ENCODE assay signal across 9 mouse cellular contexts in the genomic region with DNA sequence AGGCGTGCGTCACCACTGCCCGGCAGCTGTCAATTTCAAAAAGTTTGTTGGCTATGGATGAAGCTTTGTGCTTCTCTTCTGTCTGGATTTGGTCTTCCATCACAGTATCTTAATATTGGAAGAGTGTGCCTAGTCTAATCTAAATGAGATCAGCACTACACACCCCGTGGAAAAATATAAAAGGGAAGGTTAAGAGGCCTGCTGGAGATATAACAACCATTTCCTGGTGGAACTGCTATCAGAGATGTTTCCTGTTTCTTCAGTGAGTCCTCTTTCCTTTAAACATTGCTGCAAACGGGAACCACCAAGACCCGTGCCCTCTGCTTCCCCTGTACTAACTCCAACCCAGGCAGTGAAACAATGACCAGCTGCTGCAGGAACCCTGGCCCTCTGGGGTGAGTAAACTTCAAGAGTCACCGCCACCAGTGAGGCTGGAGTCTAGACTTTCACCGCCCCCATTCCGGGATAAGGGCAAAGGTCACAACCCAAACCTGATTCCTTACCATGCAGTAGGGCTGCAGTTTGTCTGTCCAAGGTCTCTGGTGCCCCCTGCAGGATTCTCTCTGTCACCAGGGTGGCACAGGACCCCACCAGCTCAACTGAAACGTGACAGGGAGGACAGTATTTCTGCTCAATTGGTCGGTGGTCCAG. TPM values are rescaled to one million over a fixed set of nuclear protein-coding genes. Genes with fewer than 3 reads are reported as not detected.
DNase-seq lines count a peak whose midpoint lies in the region; ATAC-seq and TF ChIP-seq lines count a peak whose summit lies in the region.
"Had no signal": no experiment of that assay in that cellular context is flagged by ENCODE, and none has a peak within 500 bp of the region (broad histone marks: within the 10 kb centered on the region; RNA-seq: fewer than 3 reads in every experiment).

No protein-coding gene starts in this region.

- peak; percentile 85 for ATAC-seq in liver, embryonic 11.5 days (replicated peaks; ENCODE audit: low FRiP score)

- no peaks in the 10 kb centered on the region for H3K36me3 ChIP-seq in kidney, adult 2 months (ENCODE audit: control insufficient read depth, insufficient read depth, low read length)
- H3K36me3 ChIP-seq in liver, embryonic 11.5 days (ENCODE audit: control insufficient read depth, insufficient read depth, low read length), result peaks cover 29% of the 10 kb centered on the region

- no peak overlapping the region for H3K4me3 ChIP-seq in kidney, adult 2 months (ENCODE audit: insufficient read depth, low read depth, low read length)
- H3K4me3 ChIP-seq in liver, embryonic 11.5 days (ENCODE audit: low read depth, low read length), result no peak overlapping the region
- H3K4me3 ChIP-seq in olfactory bulb, adult 2 months (ENCODE audit: insufficient read depth, low read depth, low read length), result no peak overlapping the region
- H3K4me3 ChIP-seq: heart, embryonic 13.5 days had no signal

- H3K27ac ChIP-seq in kidney, adult 2 months (ENCODE audit: insufficient read depth, low read depth, low read length), result no peak overlapping the region
- peak overlapping the region; percentile 32; the same call in 1 of the 2 replicates for H3K27ac ChIP-seq in liver, embryonic 11.5 days (ENCODE audit: low read depth, low read length)
- no peak overlapping the region for H3K27ac ChIP-seq in olfactory bulb, adult 2 months (ENCODE audit: insufficient read depth, low read depth, low read length)
- H3K27ac ChIP-seq: heart, embryonic 13.5 days had no signal

- 39% methylated on average over 11 of the region's 11 CpGs for WGBS in kidney, adult 2 months
- WGBS in liver, embryonic 11.5 days, result 40% methylated on average over 11 of the region's 11 CpGs
- 57% methylated on average over 11 of the region's 11 CpGs for WGBS in olfactory bulb, adult 2 months

- H3K9ac ChIP-seq in liver, embryonic 11.5 days (ENCODE audit: low read depth, low read length), result no peak overlapping the region
- H3K9ac ChIP-seq: heart, embryonic 13.5 days had no signal

- TF ChIP-seq POLR2A in brain, embryonic 14.5 days (IDR thresholded peaks at IDR 0.05; ENCODE audit: borderline replicate concordance, extremely low read depth, insufficient read depth, insufficient read length, poor library complexity, severe bottlenecking), result no peak
- TF ChIP-seq POLR2A in kidney, adult 2 months (IDR thresholded peaks at IDR 0.05; ENCODE audit: low read depth, low read length), result no peak
- TF ChIP-seq POLR2A in olfactory bulb, adult 2 months (IDR thresholded peaks at IDR 0.05; ENCODE audit: insufficient read depth, low read depth, low read length), result no peak

- intact Hi-C loops in gastrocnemius, postnatal 36 days (cut with DNase I), result loop anchor here (5.0 kb wide), 2 partner anchors 41 to 121 kb away; partner anchors contain the start of gene Tnfaip8l2

- DNase-seq in 416B (ENCODE audit: low read depth), result peak; percentile 77
- DNase-seq in CD8-positive naive resting alpha-beta T cell, adult 2 months (ENCODE audit: low read depth in 2 of 2, low spot score in 2 of 2), result peak; percentile 66 to 81
- peak; percentile 49 for DNase-seq in brain, embryonic 14.5 days (ENCODE audit: low read depth)
- DNase-seq in gastrocnemius, postnatal 36 days, result peak; percentile 69 to 73
- peak; percentile 95 for DNase-seq in kidney, adult 2 months
- DNase-seq in liver, embryonic 11.5 days (ENCODE audit: low spot score), result peak; percentile 67
- DNase-seq in thymus, postnatal 25 days, result peak; percentile 84

- H3K4me1 ChIP-seq in kidney, adult 2 months (ENCODE audit: control insufficient read depth, insufficient read depth, low read length), result peaks cover 5% of the 10 kb centered on the region; the same call in 1 of the 2 replicates
- H3K4me1 ChIP-seq in liver, embryonic 11.5 days (replicated peaks; ENCODE audit: control insufficient read depth, insufficient read depth, low read length), result peaks cover 3% of the 10 kb centered on the region; the same call in 1 of the 2 replicates
- no peaks in the 10 kb centered on the region for H3K4me1 ChIP-seq in olfactory bulb, adult 2 months (ENCODE audit: control insufficient read depth, insufficient read depth, low read length)
- H3K4me1 ChIP-seq: heart, embryonic 13.5 days had no signal

- peak overlapping the region; percentile 27; the same call in 1 of the 2 replicates for H3K4me2 ChIP-seq in liver, embryonic 11.5 days
- H3K4me2 ChIP-seq: heart, embryonic 13.5 days had no signal

- TF ChIP-seq CTCF in brain, embryonic 14.5 days (IDR thresholded peaks at IDR 0.05; ENCODE audit: borderline replicate concordance, extremely low read depth, insufficient read depth, insufficient read length), result peak; percentile 68
- peak; percentile 88 for TF ChIP-seq CTCF in kidney, adult 2 months (conservative IDR thresholded peaks at IDR 0.05; ENCODE audit: insufficient read depth, insufficient read length, low read depth, low read length)
- TF ChIP-seq CTCF in olfactory bulb, adult 2 months (IDR thresholded peaks at IDR 0.05; ENCODE audit: insufficient read depth, low read depth, low read length), result peak; percentile 53; the same call in 1 of the 2 replicates

- no peaks in the 10 kb centered on the region for H3K9me3 ChIP-seq in liver, embryonic 11.5 days (ENCODE audit: control insufficient read depth, low read length)
- H3K9me3 ChIP-seq: heart, embryonic 13.5 days had no signal

- no peaks in the 10 kb centered on the region for H3K27me3 ChIP-seq in kidney, adult 2 months (replicated peaks; ENCODE audit: control insufficient read depth, insufficient read depth, low read length)
- H3K27me3 ChIP-seq in liver, embryonic 11.5 days (replicated peaks; ENCODE audit: control insufficient read depth, insufficient read depth, low read length), result no peaks in the 10 kb centered on the region
- H3K27me3 ChIP-seq: heart, embryonic 13.5 days had no signal

RNA-seq across cellular contexts. Expression of gene Bnipl, which starts 12.2 kb away (rescaled TPM):
- 0.53 and 0.64 TPM in 2 replicates for polyA plus RNA-seq in brain, embryonic 14.5 days (2012; rRNA removed)
- not detected for total RNA-seq in gastrocnemius, postnatal 36 days (2021)
- polyA plus RNA-seq in kidney, adult 2 months (2012; rRNA removed), result 0.09 and 0.41 TPM in 2 replicates
- polyA plus RNA-seq in liver, embryonic 11.5 days (2014; fragmentation: Nextera tagmentation; extraction: Ambion mirVana), result 0.08 and 0.25 TPM in 2 replicates
- not detected in 2 replicates for polyA plus RNA-seq in olfactory bulb, adult 2 months (2012; ENCODE audit: insufficient read depth, insufficient read length, low replicate concordance, missing spikeins)

RNA-seq across cellular contexts. Expression of gene Mindy1, which starts 17.9 kb away (rescaled TPM):
- polyA plus RNA-seq in brain, embryonic 14.5 days (2012; rRNA removed), result 48.7 and 53.3 TPM in 2 replicates
- total RNA-seq in gastrocnemius, postnatal 36 days (2021), result 10 to 100 TPM; 21.3 to 23.8 TPM
- polyA plus RNA-seq in kidney, adult 2 months (2012; rRNA removed), result 120 and 155 TPM in 2 replicates
- 29.0 and 29.9 TPM in 2 replicates for polyA plus RNA-seq in liver, embryonic 11.5 days (2014; fragmentation: Nextera tagmentation; extraction: Ambion mirVana)
- not detected in 2 replicates for polyA plus RNA-seq in olfactory bulb, adult 2 months (2012; ENCODE audit: insufficient read depth, insufficient read length, low replicate concordance, missing spikeins)

RNA-seq across cellular contexts. Expression of gene Prune1, which starts 18.7 kb away (rescaled TPM):
- 64.6 and 72.9 TPM in 2 replicates for polyA plus RNA-seq in brain, embryonic 14.5 days (2012; rRNA removed)
- total RNA-seq in gastrocnemius, postnatal 36 days (2021), result 10 to 100 TPM; 39.4 to 45.5 TPM
- polyA plus RNA-seq in kidney, adult 2 months (2012; rRNA removed), result 25.6 and 27.0 TPM in 2 replicates
- 19.8 and 22.7 TPM in 2 replicates for polyA plus RNA-seq in liver, embryonic 11.5 days (2014; fragmentation: Nextera tagmentation; extraction: Ambion mirVana)
- not detected in 2 replicates for polyA plus RNA-seq in olfactory bulb, adult 2 months (2012; ENCODE audit: insufficient read depth, insufficient read length, low replicate concordance, missing spikeins)

RNA-seq across cellular contexts. Expression of gene Gm128, which starts 21.8 kb away (rescaled TPM):
- polyA plus RNA-seq in brain, embryonic 14.5 days (2012; rRNA removed), result 0.25 and 0.26 TPM in 2 replicates
- not detected for total RNA-seq in gastrocnemius, postnatal 36 days (2021)
- 5.9 TPM in 2 replicates for polyA plus RNA-seq in kidney, adult 2 months (2012; rRNA removed)
- 0.95 and 1.0 TPM in 2 replicates for polyA plus RNA-seq in liver, embryonic 11.5 days (2014; fragmentation: Nextera tagmentation; extraction: Ambion mirVana)
- not detected in 2 replicates for polyA plus RNA-seq in olfactory bulb, adult 2 months (2012; ENCODE audit: insufficient read depth, insufficient read length, low replicate concordance, missing spikeins)

RNA-seq across cellular contexts. Expression of gene Mllt11, which starts 31.2 kb away (rescaled TPM):
- 784 and 825 TPM in 2 replicates for polyA plus RNA-seq in brain, embryonic 14.5 days (2012; rRNA removed)
- 10 to 100 TPM; 48.5 to 63.2 TPM for total RNA-seq in gastrocnemius, postnatal 36 days (2021)
- polyA plus RNA-seq in kidney, adult 2 months (2012; rRNA removed), result 30.6 and 31.4 TPM in 2 replicates
- polyA plus RNA-seq in liver, embryonic 11.5 days (2014; fragmentation: Nextera tagmentation; extraction: Ambion mirVana), result 8.6 and 8.7 TPM in 2 replicates
- not detected in 2 replicates for polyA plus RNA-seq in olfactory bulb, adult 2 months (2012; ENCODE audit: insufficient read depth, insufficient read length, low replicate concordance, missing spikeins)

Comparison
In these comparisons a context has a peak if more than half of its experiments do, and no peak if none do; other contexts are left out.
1. RNA of gene Mindy1, which starts 17.9 kb away (polyA plus RNA-seq): 120 to 155 TPM in kidney, adult 2 months, 48.7 to 53.3 TPM in brain, embryonic 14.5 days and 29.0 to 29.9 TPM in liver, embryonic 11.5 days; not detected in olfactory bulb, adult 2 months; every median in the first group is over 10 times any median in the second.
2. RNA of gene Prune1, which starts 18.7 kb away (polyA plus RNA-seq): 64.6 to 72.9 TPM in brain, embryonic 14.5 days, 25.6 to 27.0 TPM in kidney, adult 2 months and 19.8 to 22.7 TPM in liver, embryonic 11.5 days; not detected in olfactory bulb, adult 2 months; every median in the first group is over 10 times any median in the second.
3. Peak in every context shown above with its lines, with median percentiles within 50 percentile points of each other: DNase-seq and CTCF ChIP-seq.